Mouse (Mus musculus): ENCODE results near the gene Asic2.

DNA sequence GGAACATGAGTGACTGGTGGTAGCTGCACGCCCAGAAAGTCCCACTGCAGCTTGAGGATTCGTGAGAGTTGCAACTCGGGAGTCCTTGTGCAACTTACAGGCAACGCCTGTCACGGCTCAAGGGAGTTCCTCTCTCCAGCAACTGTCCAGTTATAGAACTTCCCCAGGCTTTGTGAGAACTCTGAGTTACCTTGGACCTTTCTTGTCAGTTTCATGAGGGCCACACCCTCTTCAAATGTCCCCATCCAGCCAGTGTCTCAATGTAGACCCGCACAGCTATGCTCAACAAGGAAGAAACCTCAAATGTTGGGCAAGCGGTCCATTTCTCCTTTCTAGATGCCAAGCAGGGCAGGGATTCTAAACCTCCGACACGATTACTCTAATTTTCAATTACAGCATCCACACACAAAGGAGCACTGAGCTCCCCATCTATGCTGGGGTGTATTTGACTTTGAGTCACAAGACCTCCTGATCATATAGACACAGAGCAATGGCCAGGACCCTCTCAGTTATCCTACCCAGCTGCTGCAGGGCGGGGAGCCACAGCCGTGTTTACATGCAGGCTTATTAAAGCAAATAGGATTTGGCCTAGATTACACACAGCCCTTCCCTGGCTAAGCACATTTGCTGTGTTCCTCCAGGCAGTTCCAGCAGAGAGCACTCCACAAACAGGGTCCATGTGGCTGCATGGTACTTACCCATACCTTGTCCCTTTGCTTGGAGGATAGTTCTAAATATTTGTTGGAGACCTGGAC lies 161.2 kb downstream of the Asic2 start:
- TF ChIP-seq CTCF (conservative IDR thresholded peaks at IDR 0.05; ENCODE audit: insufficient read depth, insufficient read length, low read depth, low read length) (no peak), POLR2A (IDR thresholded peaks at IDR 0.05; ENCODE audit: low read depth, low read length) (no peak)
